ENCODE assay signal across 12 mouse cellular contexts in the genomic region with DNA sequence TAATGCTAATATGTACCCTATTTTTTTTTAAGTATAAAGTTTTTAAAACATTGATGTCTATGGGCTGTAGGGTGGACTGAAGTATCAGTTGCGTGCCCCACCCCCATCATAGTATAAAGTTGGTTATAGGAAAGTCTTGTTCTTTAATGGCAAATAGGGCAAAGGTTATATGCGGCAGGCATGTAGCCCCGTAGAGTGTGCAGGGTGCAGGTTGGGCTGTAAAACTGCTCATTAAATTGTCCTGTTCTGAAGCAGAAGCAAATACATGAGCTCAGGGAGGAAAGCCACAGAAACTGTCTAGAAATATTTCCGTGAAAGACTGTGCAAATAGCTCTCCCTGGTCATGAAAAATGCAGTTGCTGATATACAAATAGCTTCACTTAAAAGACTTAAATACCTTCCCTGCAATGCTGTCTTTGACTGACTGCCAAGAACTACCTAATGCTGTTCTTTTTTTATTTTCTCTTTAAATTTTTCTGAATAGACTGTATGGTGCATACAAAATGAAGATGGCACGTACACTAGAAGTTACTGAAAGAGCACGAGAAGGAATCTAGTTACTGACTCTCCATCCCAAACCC. TPM values are rescaled to one million over a fixed set of nuclear protein-coding genes. Genes with fewer than 3 reads are reported as not detected.
DNase-seq lines count a peak whose midpoint lies in the region; ATAC-seq and TF ChIP-seq lines count a peak whose summit lies in the region.
"Had no signal": no experiment of that assay in that cellular context is flagged by ENCODE, and none has a peak within 500 bp of the region (broad histone marks: within the 10 kb centered on the region; RNA-seq: fewer than 3 reads in every experiment).

No protein-coding gene starts in this region.

- no peak for ATAC-seq in heart, embryonic 11.5 days (replicated peaks; ENCODE audit: insufficient number of reproducible peaks, low FRiP score, low TSS enrichment)
- 0 out of 2 replicates have a peak, but pooled peaks have one; percentile 5 for ATAC-seq in lung, postnatal 0 days
- no peak for ATAC-seq in hindbrain, embryonic 14.5 days (ENCODE audit: low FRiP score)
- peak; percentile 45 for ATAC-seq in neural tube, embryonic 15.5 days (ENCODE audit: low FRiP score)

- no peak for TF ChIP-seq CTCF in lung, postnatal 0 days (IDR thresholded peaks at IDR 0.05)

- H3K36me3 ChIP-seq in heart, embryonic 11.5 days (ENCODE audit: control insufficient read depth, insufficient read depth, low read length): no peaks in the 10 kb centered on the region
- H3K36me3 ChIP-seq in lung, postnatal 0 days (ENCODE audit: insufficient read depth, low read length): no peaks in the 10 kb centered on the region
- H3K36me3 ChIP-seq in hindbrain, embryonic 14.5 days (replicated peaks; ENCODE audit: control insufficient read depth, insufficient read depth): no peaks in the 10 kb centered on the region
- H3K36me3 ChIP-seq in neural tube, embryonic 15.5 days: no peaks in the 10 kb centered on the region
- H3K36me3 ChIP-seq: liver, embryonic 13.5 days had no signal

- H3K4me1 ChIP-seq in heart, embryonic 11.5 days (ENCODE audit: control insufficient read depth, insufficient read depth, low read length): peaks cover 2% of the 10 kb centered on the region; the same call in 1 of the 2 replicates
- peaks cover 15% of the 10 kb centered on the region; the same call in 1 of the 2 replicates for H3K4me1 ChIP-seq in lung, postnatal 0 days (ENCODE audit: insufficient read depth, low read depth, low read length)
- peaks cover 16% of the 10 kb centered on the region; the same call in 1 of the 2 replicates for H3K4me1 ChIP-seq in hindbrain, embryonic 14.5 days (replicated peaks; ENCODE audit: control insufficient read depth, insufficient read depth, low read length)
- H3K4me1 ChIP-seq in neural tube, embryonic 15.5 days: peaks cover 32% of the 10 kb centered on the region

- no peak overlapping the region for H3K9ac ChIP-seq in heart, embryonic 11.5 days (ENCODE audit: low read depth, low read length)
- H3K9ac ChIP-seq in lung, postnatal 0 days (replicated peaks; ENCODE audit: low read depth): no peak overlapping the region
- no peak overlapping the region for H3K9ac ChIP-seq in hindbrain, embryonic 14.5 days
- H3K9ac ChIP-seq in neural tube, embryonic 15.5 days (replicated peaks): no peak overlapping the region
- H3K9ac ChIP-seq: liver, embryonic 13.5 days had no signal

- 0 out of 2 replicates have a peak, but pooled peaks cover 2% of the 10 kb centered on the region for H3K9me3 ChIP-seq in heart, embryonic 11.5 days (replicated peaks; ENCODE audit: control insufficient read depth, low read length)
- H3K9me3 ChIP-seq in lung, postnatal 0 days (ENCODE audit: low read length): no peaks in the 10 kb centered on the region
- 0 out of 2 replicates have a peak, but pooled peaks cover 12% of the 10 kb centered on the region for H3K9me3 ChIP-seq in hindbrain, embryonic 14.5 days (ENCODE audit: control insufficient read depth, low read length)
- no peaks in the 10 kb centered on the region for H3K9me3 ChIP-seq in neural tube, embryonic 15.5 days (replicated peaks)
- H3K9me3 ChIP-seq: liver, embryonic 13.5 days had no signal

- H3K27me3 ChIP-seq in heart, embryonic 11.5 days (ENCODE audit: control insufficient read depth, insufficient read depth, low read length): no peaks in the 10 kb centered on the region
- no peaks in the 10 kb centered on the region for H3K27me3 ChIP-seq in lung, postnatal 0 days (replicated peaks; ENCODE audit: insufficient read depth, low read length)
- H3K27me3 ChIP-seq in hindbrain, embryonic 14.5 days (ENCODE audit: control insufficient read depth, insufficient read depth, low read length): no peaks in the 10 kb centered on the region
- H3K27me3 ChIP-seq in neural tube, embryonic 15.5 days (replicated peaks): no peaks in the 10 kb centered on the region
- H3K27me3 ChIP-seq: liver, embryonic 13.5 days had no signal

- no peak for TF ChIP-seq EP300 in lung, postnatal 0 days (IDR thresholded peaks at IDR 0.05)

- no peak for DNase-seq in heart, adult 18-20 months
- peak; percentile 42 for DNase-seq in lung, postnatal 0 days (ENCODE audit: low spot score)
- DNase-seq in lung, postnatal 4 days: no peak
- DNase-seq in hindbrain, embryonic 14.5 days (ENCODE audit: low spot score): no peak
- DNase-seq in left cerebral cortex, adult 9 months (ENCODE audit: low spot score in 2 of 2): no peak
- no peak for DNase-seq in spleen, postnatal 4 days (ENCODE audit: low spot score in 2 of 2)
- DNase-seq: liver, embryonic 13.5 days had no signal

- no peak overlapping the region for H3K4me3 ChIP-seq in heart, embryonic 11.5 days (ENCODE audit: low read depth, low read length)
- no peak overlapping the region for H3K4me3 ChIP-seq in lung, postnatal 0 days (ENCODE audit: low read depth, low read length)
- no peak overlapping the region for H3K4me3 ChIP-seq in hindbrain, embryonic 14.5 days (replicated peaks; ENCODE audit: low read length)
- H3K4me3 ChIP-seq in neural tube, embryonic 15.5 days (replicated peaks): no peak overlapping the region
- H3K4me3 ChIP-seq: liver, embryonic 13.5 days had no signal

- peak overlapping the region; percentile 76 for H3K27ac ChIP-seq in heart, embryonic 11.5 days (ENCODE audit: low read depth, low read length)
- peak overlapping the region; percentile 62 for H3K27ac ChIP-seq in lung, postnatal 0 days (ENCODE audit: low read length)
- H3K27ac ChIP-seq in hindbrain, embryonic 14.5 days: peak overlapping the region; percentile 55; the same call in 1 of the 2 replicates
- peak overlapping the region; percentile 68 for H3K27ac ChIP-seq in neural tube, embryonic 15.5 days (replicated peaks)
- H3K27ac ChIP-seq: liver, embryonic 13.5 days had no signal

- H3K4me2 ChIP-seq in heart, embryonic 11.5 days: no peak overlapping the region
- H3K4me2 ChIP-seq in lung, postnatal 0 days (replicated peaks; ENCODE audit: low read depth, low read length): peak overlapping the region; percentile 17; the same call in 1 of the 2 replicates
- no peak overlapping the region for H3K4me2 ChIP-seq in hindbrain, embryonic 14.5 days (replicated peaks)
- peak overlapping the region; percentile 36 for H3K4me2 ChIP-seq in neural tube, embryonic 15.5 days
- H3K4me2 ChIP-seq: liver, embryonic 13.5 days had no signal

- WGBS in heart, embryonic 11.5 days (ENCODE audit: insufficient replicate concordance): 67% methylated on average over 6 of the region's 6 CpGs
- 38% methylated on average over 6 of the region's 6 CpGs for WGBS in lung, postnatal 0 days
- WGBS in hindbrain, embryonic 14.5 days: 61% methylated on average over 6 of the region's 6 CpGs
- WGBS in neural tube, embryonic 15.5 days: 30% methylated on average over 6 of the region's 6 CpGs

RNA-seq across cellular contexts. Expression of a gene that starts 57.8 kb away (rescaled TPM):
- polyA plus RNA-seq in heart, embryonic 11.5 days (2014; fragmentation: Nextera tagmentation; extraction: Ambion mirVana): not detected in 2 replicates
- total RNA-seq in heart, adult 18-20 months (2021): not detected
- polyA plus RNA-seq in lung, postnatal 0 days (2015; fragmentation: Nextera tagmentation; extraction: Ambion mirVana): not detected in 2 replicates
- polyA plus RNA-seq in hindbrain, embryonic 14.5 days (2014; fragmentation: Nextera tagmentation; extraction: Ambion mirVana): 0.20 TPM in 1 of 2 replicates, not detected in the other
- 0.20 and 0.24 TPM in 2 replicates for polyA plus RNA-seq in neural tube, embryonic 15.5 days (2015; fragmentation: Nextera tagmentation; extraction: Ambion mirVana)
- total RNA-seq: hematopoietic stem cell, adult 5-6 weeks; neutrophil, adult 5-6 weeks had no signal
- polyA plus RNA-seq: cerebellum, adult 2 months; liver, embryonic 13.5 days had no signal

Comparison
In these comparisons a context has a peak if more than half of its experiments do, and no peak if none do; other contexts are left out.
1. ATAC-seq: peak in lung, postnatal 0 days (single experiment) and neural tube, embryonic 15.5 days (single experiment); none in heart, embryonic 11.5 days (single experiment) and hindbrain, embryonic 14.5 days (single experiment).
2. H3K4me2 ChIP-seq: peak in lung, postnatal 0 days (single experiment) and neural tube, embryonic 15.5 days (single experiment); none in heart, embryonic 11.5 days (single experiment) and hindbrain, embryonic 14.5 days (single experiment).
3. Peak in every context shown above with its lines, with median percentiles within 50 percentile points of each other: H3K27ac ChIP-seq.